Mouse (Mus musculus): ENCODE measurements at regions not wholly inside any gene's neighbourhood (a gene's known extent, or its start where the extent isn't known, plus 50 kb on each side); places are given as distances from the start of the nearest gene placed in this dataset.
A peak's percentile ranks its signal among the peaks of the same experiment; 100 is the strongest.

GRCm38 (mm10) chr2:128217784-128218467, 92.1 kb downstream of the Bcl2l11 start:
- ChIA-PET CTCF (interaction anchor here (1.1 kb wide), 1 partner anchor 9 kb away, joined by 4 read pairs; no protein-coding TSS in a partner anchor), POLR2A (interaction anchor here (1.2 kb wide), 1 partner anchor 9 kb away, joined by 4 read pairs; no protein-coding TSS in a partner anchor)
- DNase-seq (ENCODE audit: low read depth, low spot score) = peak; percentile 77

GRCm38 (mm10) chr2:128218961-128219360, 93.1 kb downstream of the Bcl2l11 start:
- DNase-seq (ENCODE audit: low read depth, low spot score) (no peak), ATAC-seq (no peak)
- ChIA-PET POLR2A (no interaction called here), CTCF (no interaction called here)
- no peak for TF ChIP-seq CTCF (IDR thresholded peaks at IDR 0.05)
- no peaks in the 10 kb centered on the region for H3K27me3 ChIP-seq
- in situ Hi-C loops (cut with MboI; ENCODE audit: low pct_unique_long_range_greater_than_20kb) = loop anchor here (10.0 to 25.0 kb wide), 2 partner anchors 326 to 332 kb away; no protein-coding TSS in a partner anchor

More at GRCm38 (mm10) chr2:128217784-128218467, 92.1 kb downstream of the Bcl2l11 start:
- ATAC-seq = peak; percentile 89
- TF ChIP-seq CTCF (IDR thresholded peaks at IDR 0.05) = no peak
- no peaks in the 10 kb centered on the region for H3K27me3 ChIP-seq
- in situ Hi-C loops (cut with MboI; ENCODE audit: low pct_unique_long_range_greater_than_20kb) = loop anchor here (10.0 to 25.0 kb wide), 2 partner anchors 327 to 331 kb away; no protein-coding TSS in a partner anchor

GRCm38 (mm10) chr2:128221055-128221454, 95.2 kb downstream of the Bcl2l11 start:
- ChIA-PET CTCF (interaction anchor here (0.6 to 2.6 kb wide), 5 partner anchors 9 to 28 kb away, joined by 3 to 9 read pairs (median 3); no protein-coding TSS in a partner anchor), POLR2A (interaction anchor here (1.1 kb wide), 1 partner anchor 17 kb away, joined by 5 read pairs; no protein-coding TSS in a partner anchor)
- in situ Hi-C loops (cut with MboI; ENCODE audit: low pct_unique_long_range_greater_than_20kb) = loop anchor here (25.0 kb wide), 1 partner anchor 334 kb away; no protein-coding TSS in a partner anchor
- no peaks in the 10 kb centered on the region for H3K27me3 ChIP-seq
- no peak for TF ChIP-seq CTCF (IDR thresholded peaks at IDR 0.05)
- ATAC-seq (no peak), DNase-seq (ENCODE audit: low read depth, low spot score) (no peak)

GRCm38 (mm10) chr2:128221657-128222056, 95.8 kb downstream of the Bcl2l11 start:
- H3K27me3 ChIP-seq = no peaks in the 10 kb centered on the region
- DNase-seq (ENCODE audit: low read depth, low spot score) (no peak), ATAC-seq (no peak)
- in situ Hi-C loops (cut with MboI; ENCODE audit: low pct_unique_long_range_greater_than_20kb) = loop anchor here (25.0 kb wide), 1 partner anchor 334 kb away; no protein-coding TSS in a partner anchor
- TF ChIP-seq CTCF (IDR thresholded peaks at IDR 0.05) = no peak
- CTCF ChIA-PET = interaction anchor here (0.8 to 2.6 kb wide), 5 partner anchors 9 to 27 kb away, joined by 3 to 9 read pairs (median 3); no protein-coding TSS in a partner anchor
- POLR2A ChIA-PET = interaction anchor here (1.1 kb wide), 1 partner anchor 16 kb away, joined by 5 read pairs; no protein-coding TSS in a partner anchor

- DNase-seq (ENCODE audit: low read depth, low spot score) (no peak), ATAC-seq (no peak)
- no peak for TF ChIP-seq CTCF (IDR thresholded peaks at IDR 0.05)
- H3K27me3 ChIP-seq = no peaks in the 10 kb centered on the region
- POLR2A ChIA-PET = no interaction called here
- CTCF ChIA-PET = no interaction called here
- in situ Hi-C loops (cut with MboI; ENCODE audit: low pct_unique_long_range_greater_than_20kb) = no loop called here
Measured at GRCm38 (mm10) chr2:128226465-128227047, 100.7 kb downstream of the Bcl2l11 start.

GRCm38 (mm10) chr2:128229730-128230129, 103.9 kb downstream of the Bcl2l11 start:
- ATAC-seq (no peak), DNase-seq (ENCODE audit: low read depth, low spot score) (no peak)
- in situ Hi-C loops (cut with MboI; ENCODE audit: low pct_unique_long_range_greater_than_20kb) = no loop called here
- no peaks in the 10 kb centered on the region for H3K27me3 ChIP-seq
- TF ChIP-seq CTCF (IDR thresholded peaks at IDR 0.05) = no peak
- ChIA-PET CTCF (interaction anchor here (0.6 kb wide), 1 partner anchor 9 kb away, joined by 3 read pairs; no protein-coding TSS in a partner anchor), POLR2A (no interaction called here)

GRCm38 (mm10) chr2:128230921-128231320, 105.1 kb downstream of the Bcl2l11 start:
- no peak for TF ChIP-seq CTCF (IDR thresholded peaks at IDR 0.05)
- ChIA-PET CTCF (interaction anchor here (1.1 kb wide), 1 partner anchor 10 kb away, joined by 3 read pairs; no protein-coding TSS in a partner anchor), POLR2A (no interaction called here)
- in situ Hi-C loops (cut with MboI; ENCODE audit: low pct_unique_long_range_greater_than_20kb) = no loop called here
- H3K27me3 ChIP-seq = no peaks in the 10 kb centered on the region
- no peak for DNase-seq (ENCODE audit: low read depth, low spot score)
- ATAC-seq = no peak

GRCm38 (mm10) chr2:128231338-128231737, 105.5 kb downstream of the Bcl2l11 start:
- TF ChIP-seq CTCF (IDR thresholded peaks at IDR 0.05) = no peak
- no peak for ATAC-seq
- ChIA-PET CTCF (interaction anchor here (1.1 kb wide), 1 partner anchor 10 kb away, joined by 3 read pairs; no protein-coding TSS in a partner anchor), POLR2A (no interaction called here)
- DNase-seq (ENCODE audit: low read depth, low spot score) = no peak
- in situ Hi-C loops (cut with MboI; ENCODE audit: low pct_unique_long_range_greater_than_20kb) = no loop called here
- H3K27me3 ChIP-seq = no peaks in the 10 kb centered on the region

GRCm38 (mm10) chr2:128232027-128232426, 106.2 kb downstream of the Bcl2l11 start:
- no peak for TF ChIP-seq CTCF (IDR thresholded peaks at IDR 0.05)
- no peaks in the 10 kb centered on the region for H3K27me3 ChIP-seq
- no peak for ATAC-seq
- ChIA-PET CTCF (no interaction called here), POLR2A (no interaction called here)
- in situ Hi-C loops (cut with MboI; ENCODE audit: low pct_unique_long_range_greater_than_20kb) = no loop called here
- no peak for DNase-seq (ENCODE audit: low read depth, low spot score)

GRCm38 (mm10) chr2:128235127-128235526, 109.3 kb downstream of the Bcl2l11 start:
- TF ChIP-seq CTCF (IDR thresholded peaks at IDR 0.05) = no peak
- ATAC-seq (no peak), DNase-seq (ENCODE audit: low read depth, low spot score) (no peak)
- in situ Hi-C loops (cut with MboI; ENCODE audit: low pct_unique_long_range_greater_than_20kb) = no loop called here
- CTCF ChIA-PET = interaction anchor here (1.0 to 1.2 kb wide), 2 partner anchors 8 to 13 kb away, joined by 3 to 4 read pairs; no protein-coding TSS in a partner anchor
- POLR2A ChIA-PET = no interaction called here
- H3K27me3 ChIP-seq = no peaks in the 10 kb centered on the region
